Mouse (Mus musculus): ENCODE results near the gene Hint1.

DNA sequence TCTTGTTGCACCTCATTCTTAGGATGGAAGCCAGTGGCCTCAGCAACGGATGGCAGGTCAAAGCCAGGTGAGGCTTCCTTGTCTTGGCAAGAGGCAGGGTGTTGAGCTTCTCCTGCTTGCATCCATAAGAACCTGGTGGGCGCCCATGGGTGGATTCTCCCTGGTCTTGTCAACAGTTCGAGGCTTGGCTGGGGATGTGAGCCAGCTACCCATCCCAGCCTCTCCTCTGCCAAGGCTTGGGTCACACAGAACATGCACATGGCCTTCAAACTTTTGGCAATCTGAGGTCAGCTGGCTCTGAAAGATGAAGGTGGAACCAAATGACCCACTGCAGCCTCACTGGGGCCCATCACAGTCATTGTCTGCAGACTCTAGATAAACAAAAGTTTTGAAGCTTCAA lies 45.0 kb downstream of the Hint1 start:
- no peak for TF ChIP-seq CTCF (IDR thresholded peaks at IDR 0.05; ENCODE audit: insufficient read depth, low read depth, low read length)
- no peak for TF ChIP-seq POLR2A (IDR thresholded peaks at IDR 0.05; ENCODE audit: insufficient read depth, low read depth, low read length)
